Mouse (Mus musculus) embryonic facial prominence, embryonic 10.5 days (tissue): Measurements from ENCODE around the gene Rara. TPM values are rescaled to one million over a fixed set of nuclear protein-coding genes. Genes with fewer than 3 reads are reported as not detected.

Source experiments
- DNase-seq: peaks from one replicate; pipeline ENCODE4 v3.0.0-alpha.2; 2017; ENCODE audit warnings: low spot score
- H3K27ac ChIP-seq: fragments of 300-500 bp; sonication (generic); replicated peaks from 2 replicates; pipeline ENCODE4 v1.5.1; 2016; ENCODE audit warnings: mild to moderate bottlenecking
- H3K27me3 ChIP-seq: fragments of 300-500 bp; sonication (generic); replicated peaks from 2 replicates; pipeline ENCODE4 v1.6.1; 2016; ENCODE audit warnings: low read depth, mild to moderate bottlenecking; ENCODE audit not compliant: poor library complexity, severe bottlenecking
- H3K36me3 ChIP-seq: fragments of 300-500 bp; sonication (generic); replicated peaks from 2 replicates; pipeline ENCODE4 v1.6.1; 2016; ENCODE audit warnings: mild to moderate bottlenecking, moderate library complexity
- H3K4me1 ChIP-seq: fragments of 300-500 bp; sonication (generic); 2 replicates; pipeline ENCODE4 v1.6.1; 2016
- H3K4me3 ChIP-seq: fragments of 300-500 bp; sonication (generic); 2 replicates; pipeline ENCODE4 v1.5.1; 2016; ENCODE audit warnings: mild to moderate bottlenecking, moderate library complexity
- H3K9me3 ChIP-seq: fragments of 300-500 bp; sonication (generic); 2 replicates; pipeline ENCODE4 v1.6.1; 2016; ENCODE audit warnings: mild to moderate bottlenecking
- whole genome bisulfite sequencing: fragments of 180-500 bp; shearing (Covaris S2); methylation state at CpG from one replicate; pipeline ENCODE4 v1.1.7; 2016; 5-methylcytosine and 5-hydroxymethylcytosine counted together
- polyA plus RNA-seq: library from polyadenylated mRNA; unstranded; fragments of >200 nt; fragmentation: Nextera tagmentation; extraction: Ambion mirVana; gene quantifications from 2 replicates; pipeline ENCODE4 v1.2.1, GENCODE M21; 2016

Gene Rara
- 34.0 and 35.6 TPM in 2 replicates for polyA plus RNA-seq

- DNase-seq = peak; percentile 69
- peaks cover 100% of the 10 kb centered on the region for H3K4me1 ChIP-seq
- H3K27ac ChIP-seq = peak within 1 kb of the TSS; percentile 88
- peaks cover 9% of the 10 kb centered on the region; the same call in 1 of the 2 replicates for H3K36me3 ChIP-seq
- peaks cover 7% of the 10 kb centered on the region for H3K27me3 ChIP-seq
- no peaks in the 10 kb centered on the region for H3K9me3 ChIP-seq
- H3K4me3 ChIP-seq = peak within 1 kb of the TSS; percentile 70
- 5% methylated on average over 21 of the region's 21 CpGs for WGBS
Measured at GRCm38 (mm10) chr11:98927438-98928076, at the start of gene Rara. Gene Rara (plus strand): TSS chr11:98927818.

GRCm38 (mm10) chr11:98887703-98888102, 39.9 kb upstream of the Rara start:
- peaks cover 18% of the 10 kb centered on the region for H3K4me1 ChIP-seq
- H3K27me3 ChIP-seq = no peaks in the 10 kb centered on the region
- WGBS = 96% methylated on average over 3 of the region's 3 CpGs
- DNase-seq = no peak
- peaks cover 87% of the 10 kb centered on the region for H3K36me3 ChIP-seq
- no peaks in the 10 kb centered on the region for H3K9me3 ChIP-seq
- no peak overlapping the region for H3K27ac ChIP-seq
- no peak overlapping the region for H3K4me3 ChIP-seq

- Histone ChIP-seq H3K4me1 (peaks cover 18% of the 10 kb centered on the region), H3K36me3 (peaks cover 100% of the 10 kb centered on the region), H3K27me3 (no peaks in the 10 kb centered on the region), H3K27ac (no peak overlapping the region), H3K4me3 (no peak overlapping the region), H3K9me3 (no peaks in the 10 kb centered on the region; the same call in 1 of the 2 replicates)
- no peak for DNase-seq
- 92% methylated on average over 4 of the region's 4 CpGs for WGBS
Measured at GRCm38 (mm10) chr11:98889077-98889476, 38.5 kb upstream of the Rara start.

GRCm38 (mm10) chr11:98889977-98890376, 37.6 kb upstream of the Rara start:
- H3K36me3 ChIP-seq = peaks cover 100% of the 10 kb centered on the region
- WGBS = 94% methylated on average over 5 of the region's 5 CpGs

GRCm38 (mm10) chr11:98892426-98892825, 35.2 kb upstream of the Rara start:
- Histone ChIP-seq H3K27me3 (no peaks in the 10 kb centered on the region), H3K4me1 (peaks cover 18% of the 10 kb centered on the region), H3K4me3 (0 out of 2 replicates have a peak overlapping the region, but pooled peaks have one; percentile 14), H3K9me3 (no peaks in the 10 kb centered on the region; the same call in 1 of the 2 replicates), H3K27ac (peak overlapping the region; percentile 46), H3K36me3 (peaks cover 100% of the 10 kb centered on the region)
- DNase-seq = no peak
- 51% methylated on average over 5 of the region's 5 CpGs for WGBS

More at GRCm38 (mm10) chr11:98889977-98890376, 37.6 kb upstream of the Rara start:
- H3K27me3 ChIP-seq = no peaks in the 10 kb centered on the region
- no peak overlapping the region for H3K4me3 ChIP-seq
- no peaks in the 10 kb centered on the region; the same call in 1 of the 2 replicates for H3K9me3 ChIP-seq
- H3K27ac ChIP-seq = no peak overlapping the region
- peaks cover 18% of the 10 kb centered on the region for H3K4me1 ChIP-seq
- DNase-seq = no peak

GRCm38 (mm10) chr11:98900529-98901125, 27.0 kb upstream of the Rara start:
- Histone ChIP-seq H3K4me3 (no peak overlapping the region), H3K9me3 (no peaks in the 10 kb centered on the region), H3K27ac (0 out of 2 replicates have a peak overlapping the region, but pooled peaks have one; percentile 14), H3K27me3 (no peaks in the 10 kb centered on the region), H3K4me1 (peaks cover 41% of the 10 kb centered on the region), H3K36me3 (peaks cover 80% of the 10 kb centered on the region)
- WGBS = 83% methylated on average over 12 of the region's 12 CpGs
- no peak for DNase-seq

GRCm38 (mm10) chr11:98902621-98903245, 24.9 kb upstream of the Rara start:
- WGBS = 2% methylated on average over 10 of the region's 10 CpGs
- peaks cover 51% of the 10 kb centered on the region for H3K4me1 ChIP-seq
- peak overlapping the region; percentile 38 for H3K4me3 ChIP-seq
- peak overlapping the region; percentile 86 for H3K27ac ChIP-seq
- no peaks in the 10 kb centered on the region for H3K27me3 ChIP-seq
- peak; percentile 76 for DNase-seq
- H3K36me3 ChIP-seq = peaks cover 63% of the 10 kb centered on the region
- no peaks in the 10 kb centered on the region for H3K9me3 ChIP-seq

- DNase-seq = no peak
- Histone ChIP-seq H3K9me3 (no peaks in the 10 kb centered on the region), H3K4me3 (no peak overlapping the region), H3K27ac (peak overlapping the region; percentile 41), H3K4me1 (peaks cover 69% of the 10 kb centered on the region), H3K27me3 (no peaks in the 10 kb centered on the region), H3K36me3 (peaks cover 56% of the 10 kb centered on the region)
- WGBS = 77% methylated on average over 2 of the region's 2 CpGs
Measured at GRCm38 (mm10) chr11:98904577-98904976, 23.0 kb upstream of the Rara start.

- WGBS = 77% methylated on average over 7 of the region's 7 CpGs
- no peak for DNase-seq
- Histone ChIP-seq H3K4me1 (peaks cover 74% of the 10 kb centered on the region), H3K27me3 (no peaks in the 10 kb centered on the region), H3K4me3 (no peak overlapping the region; the same call in 1 of the 2 replicates), H3K36me3 (peaks cover 56% of the 10 kb centered on the region), H3K27ac (peak overlapping the region; percentile 32; the same call in 1 of the 2 replicates), H3K9me3 (no peaks in the 10 kb centered on the region)
Measured at GRCm38 (mm10) chr11:98905033-98905432, 22.6 kb upstream of the Rara start.

GRCm38 (mm10) chr11:98905583-98905982, 22.0 kb upstream of the Rara start:
- Histone ChIP-seq H3K4me1 (peaks cover 76% of the 10 kb centered on the region), H3K36me3 (peaks cover 56% of the 10 kb centered on the region), H3K4me3 (no peak overlapping the region; the same call in 1 of the 2 replicates), H3K9me3 (no peaks in the 10 kb centered on the region), H3K27me3 (no peaks in the 10 kb centered on the region), H3K27ac (no peak overlapping the region; the same call in 1 of the 2 replicates)
- WGBS = 81% methylated on average over 4 of the region's 4 CpGs
- DNase-seq = no peak

- WGBS = 61% methylated on average over 5 of the region's 5 CpGs
Measured at GRCm38 (mm10) chr11:98907063-98907436, 20.6 kb upstream of the Rara start.

GRCm38 (mm10) chr11:98907437-98908173, 20.0 kb upstream of the Rara start, which contains the start of gene Cdc6:
Gene Cdc6 (plus strand): TSS chr11:98907801.
- Histone ChIP-seq H3K36me3 (peaks cover 61% of the 10 kb centered on the region), H3K27ac (peak within 1 kb of the TSS; percentile 88)

More at GRCm38 (mm10) chr11:98907063-98907436, 20.6 kb upstream of the Rara start:
- peaks cover 70% of the 10 kb centered on the region for H3K4me1 ChIP-seq
- H3K27me3 ChIP-seq = no peaks in the 10 kb centered on the region
- peak overlapping the region; percentile 83 for H3K4me3 ChIP-seq
- H3K36me3 ChIP-seq = peaks cover 58% of the 10 kb centered on the region
- H3K27ac ChIP-seq = peak overlapping the region; percentile 65
- H3K9me3 ChIP-seq = no peaks in the 10 kb centered on the region
- no peak for DNase-seq

More at GRCm38 (mm10) chr11:98907437-98908173, 20.0 kb upstream of the Rara start, which contains the start of gene Cdc6:
- H3K4me3 ChIP-seq = peak within 1 kb of the TSS; percentile 83
- peaks cover 65% of the 10 kb centered on the region for H3K4me1 ChIP-seq
- H3K27me3 ChIP-seq = no peaks in the 10 kb centered on the region
- peak; percentile 98 for DNase-seq
- no peaks in the 10 kb centered on the region for H3K9me3 ChIP-seq
- WGBS = under 1% methylated on average over 49 of the region's 49 CpGs
